Mouse (Mus musculus) cerebellum, adult (tissue): Measurements from ENCODE around the gene Ptgdr2.

Experiments used
- ATAC-seq: cut with Nextera tagmentation; 2 replicates; pipeline ENCODE4 v1.9.2; 2017; ENCODE audit warnings: mild to moderate bottlenecking, moderate library complexity, mixed read lengths; ENCODE audit not compliant: insufficient number of reproducible peaks, low FRiP score, low TSS enrichment

Ptgdr2 gene

GRCm38 (mm10) chr19:10973187-10973586 lies 36.2 kb downstream of the Ptgdr2 start:
- ATAC-seq, result no peak

GRCm38 (mm10) chr19:10974238-10974865 lies 37.4 kb downstream of the Ptgdr2 start, which contains the start of gene Ms4a10:
Gene Ms4a10 (minus strand): TSS chr19:10974670.
- ATAC-seq, result no peak

- no peak for ATAC-seq
Observed at GRCm38 (mm10) chr19:10975187-10975586, 38.2 kb downstream of the Ptgdr2 start.

GRCm38 (mm10) chr19:10976318-10976717 lies 39.4 kb downstream of the Ptgdr2 start:
- no peak for ATAC-seq

- peak; percentile 75 for ATAC-seq
Observed at GRCm38 (mm10) chr19:10979184-10980168, 42.5 kb downstream of the Ptgdr2 start.

GRCm38 (mm10) chr19:10980210-10980609 lies 43.2 kb downstream of the Ptgdr2 start:
- no peak for ATAC-seq

- ATAC-seq, result no peak; the same call in 1 of the 2 replicates
Observed at GRCm38 (mm10) chr19:10983146-10983545, 46.2 kb downstream of the Ptgdr2 start.

GRCm38 (mm10) chr19:10984551-10984950 lies 47.6 kb downstream of the Ptgdr2 start:
- no peak for ATAC-seq

- ATAC-seq, result no peak
Observed at GRCm38 (mm10) chr19:10985889-10986288, 48.9 kb downstream of the Ptgdr2 start.

- ATAC-seq, result no peak
Observed at GRCm38 (mm10) chr19:10988563-10988962, 51.6 kb downstream of the Ptgdr2 start.

- no peak for ATAC-seq
Observed at GRCm38 (mm10) chr19:10990751-10991150, 53.8 kb downstream of the Ptgdr2 start.

- no peak for ATAC-seq
Observed at GRCm38 (mm10) chr19:10991911-10992310, 55.0 kb downstream of the Ptgdr2 start.
